Mouse (Mus musculus) cerebellum, postnatal 14 days (tissue): ENCODE data around the gene Myog.
"Not testable (repeated sequence)": the region's sequence is repeated elsewhere in the genome, so short reads cannot be mapped to it uniquely, and the experiment has no call there.

ENCODE experiments used
- DNase-seq, 2 experiments: peaks; one replicate each; pipeline ENCODE4 v3.0.0; 2021; ENCODE audit warnings: mixed read lengths in 2 of 2

Gene Myog

DNA sequence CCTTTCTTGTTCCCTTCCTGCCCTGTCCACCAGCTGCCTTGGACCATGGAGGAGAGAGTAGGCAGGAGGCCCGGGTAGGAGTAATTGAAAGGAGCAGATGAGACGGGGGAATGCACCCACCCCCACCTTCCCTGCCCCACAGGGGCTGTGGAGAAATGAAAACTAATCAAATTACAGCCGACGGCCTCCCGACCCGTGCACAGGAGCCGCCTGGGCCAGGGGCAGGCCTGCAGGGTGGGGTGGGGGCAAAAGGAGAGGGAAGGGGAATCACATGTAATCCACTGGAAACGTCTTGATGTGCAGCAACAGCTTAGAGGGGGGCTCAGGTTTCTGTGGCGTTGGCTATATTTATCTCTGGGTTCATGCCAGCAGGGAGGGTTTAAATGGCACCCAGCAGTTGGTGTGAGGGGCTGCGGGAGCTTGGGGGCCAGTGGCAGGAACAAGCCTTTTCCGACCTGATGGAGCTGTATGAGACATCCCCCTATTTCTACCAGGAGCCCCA, at the start of gene Myog:
TSS of gene Myog (plus strand) at position 392 of the 502 bp plus-strand sequence.
- DNase-seq: no peak

DNA sequence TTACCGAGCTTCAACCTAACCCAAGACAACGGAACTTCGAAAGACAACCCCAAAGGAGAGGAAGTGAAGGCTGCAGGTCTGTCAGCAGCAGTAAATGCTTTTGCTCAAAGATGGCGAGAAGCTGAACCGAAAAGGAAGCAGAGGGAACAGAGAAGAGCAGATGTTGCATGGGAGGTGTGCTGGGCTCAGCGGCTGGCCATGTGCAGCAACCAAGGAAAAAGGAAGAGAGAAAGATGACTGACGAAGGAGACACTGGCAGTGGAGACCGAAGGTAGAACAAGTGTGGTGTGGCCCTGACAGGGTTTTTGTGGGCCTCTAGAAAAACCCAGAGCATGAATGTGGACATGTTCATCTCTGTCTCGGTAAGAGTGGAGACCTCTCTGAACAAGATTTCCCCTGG, 49.1 kb upstream of the Myog start:
- no peak for DNase-seq

DNA sequence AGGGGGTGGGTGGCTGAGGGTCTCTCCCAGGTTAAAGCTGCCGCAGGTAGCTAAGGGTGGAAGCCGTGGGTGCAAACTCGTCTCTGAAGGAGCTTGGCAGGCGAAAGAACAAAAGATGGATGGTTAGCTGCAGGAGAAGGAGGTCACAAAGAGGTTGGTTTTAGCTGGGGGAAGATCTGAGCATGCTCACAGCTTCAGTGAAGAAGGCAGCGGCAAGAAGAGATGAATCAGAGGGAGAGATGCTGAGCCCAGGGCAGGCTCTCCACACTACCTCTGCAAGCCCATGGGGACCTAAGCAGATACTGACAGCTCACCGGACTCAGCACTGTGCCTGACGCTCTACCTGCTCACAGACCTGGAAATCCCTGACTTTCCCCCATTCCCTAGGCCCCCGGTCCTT, 48.5 kb upstream of the Myog start:
- no peak for DNase-seq

DNA sequence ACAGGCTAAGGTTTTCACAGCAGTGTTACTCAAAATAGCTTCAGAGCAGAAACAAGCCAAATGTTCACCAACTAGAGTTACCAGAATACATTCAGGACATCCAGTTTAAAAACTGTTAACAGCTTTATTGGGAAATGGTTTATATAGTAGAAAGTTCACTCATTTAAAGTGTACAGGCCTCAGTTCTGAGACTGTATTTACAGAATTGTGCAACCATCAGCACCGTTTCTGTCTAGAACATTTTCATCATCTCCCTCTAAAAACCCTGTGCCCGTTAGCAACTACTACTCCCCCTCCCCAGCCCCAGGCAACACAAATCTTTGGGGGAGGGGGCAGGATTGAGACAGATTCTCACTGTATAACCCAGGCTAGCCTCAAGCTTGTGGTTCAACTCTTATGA, 47.5 kb upstream of the Myog start:
- DNase-seq: no peak

DNA sequence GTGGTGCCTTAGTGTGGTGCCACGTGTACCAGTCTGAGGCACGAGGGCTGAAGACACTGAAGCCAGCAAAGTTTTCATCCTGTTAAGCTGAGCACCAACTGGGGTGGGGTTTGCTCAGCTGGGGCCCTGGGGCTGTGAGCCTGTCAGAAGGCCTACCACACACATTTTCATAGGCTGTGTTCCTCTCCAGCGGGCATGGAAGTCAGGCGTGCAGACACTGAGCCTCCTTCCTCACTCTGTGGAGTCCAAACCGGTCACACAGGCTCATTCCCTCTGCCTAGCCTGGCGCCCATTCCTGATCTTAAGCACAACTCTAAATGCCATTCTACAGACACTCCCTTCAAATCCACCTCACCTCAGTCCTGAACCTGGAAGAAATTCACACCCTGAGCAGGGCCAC, 46.3 kb upstream of the Myog start:
- no peak for DNase-seq

DNA sequence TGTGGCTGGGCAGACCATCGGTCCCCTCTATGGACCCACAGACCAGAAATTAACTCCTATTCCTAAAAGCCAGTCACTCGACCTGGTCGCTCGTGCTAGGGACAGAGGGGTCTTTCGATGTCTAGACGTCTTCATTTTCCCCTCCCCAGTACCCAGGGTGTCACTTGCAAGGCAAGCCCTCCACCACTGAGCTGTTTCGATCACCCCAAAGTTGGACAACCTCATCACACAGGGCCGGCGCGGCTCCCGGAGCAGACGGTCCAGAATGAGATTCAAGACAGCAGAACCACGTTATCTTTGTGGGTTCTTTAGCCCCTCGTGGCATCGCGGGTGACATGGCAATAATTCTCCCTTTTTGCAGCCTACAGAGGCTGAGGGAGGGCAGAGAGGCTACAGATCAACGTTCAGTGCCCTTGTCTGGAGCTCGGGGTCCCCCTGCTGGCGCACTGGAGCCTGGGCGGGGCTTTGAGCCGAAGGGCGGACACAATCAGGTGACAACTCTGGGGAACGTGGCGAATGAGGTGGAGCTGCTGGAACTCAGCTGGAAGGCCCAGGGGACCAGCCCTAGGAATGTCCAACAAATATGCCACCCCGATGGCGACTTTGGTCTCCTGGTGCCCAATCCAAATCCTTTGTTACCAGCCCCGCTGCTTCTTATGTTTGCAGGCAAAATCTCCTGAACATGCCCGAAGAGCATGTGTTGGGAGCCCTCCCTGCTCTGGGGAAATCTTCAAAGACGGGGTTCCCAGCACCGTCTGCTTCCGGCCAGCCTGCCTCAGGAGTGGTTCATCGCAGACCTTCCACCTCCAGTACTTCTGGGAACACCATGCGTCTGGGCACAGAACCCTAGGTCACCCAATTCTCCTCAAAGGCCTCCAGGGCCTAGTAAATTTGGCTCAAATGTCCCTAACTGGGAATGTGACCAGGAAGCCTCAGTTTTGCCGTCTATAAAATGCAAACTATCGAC, 45.6 kb upstream of the Myog start:
- peak; percentile 96 to 98 for DNase-seq

DNA sequence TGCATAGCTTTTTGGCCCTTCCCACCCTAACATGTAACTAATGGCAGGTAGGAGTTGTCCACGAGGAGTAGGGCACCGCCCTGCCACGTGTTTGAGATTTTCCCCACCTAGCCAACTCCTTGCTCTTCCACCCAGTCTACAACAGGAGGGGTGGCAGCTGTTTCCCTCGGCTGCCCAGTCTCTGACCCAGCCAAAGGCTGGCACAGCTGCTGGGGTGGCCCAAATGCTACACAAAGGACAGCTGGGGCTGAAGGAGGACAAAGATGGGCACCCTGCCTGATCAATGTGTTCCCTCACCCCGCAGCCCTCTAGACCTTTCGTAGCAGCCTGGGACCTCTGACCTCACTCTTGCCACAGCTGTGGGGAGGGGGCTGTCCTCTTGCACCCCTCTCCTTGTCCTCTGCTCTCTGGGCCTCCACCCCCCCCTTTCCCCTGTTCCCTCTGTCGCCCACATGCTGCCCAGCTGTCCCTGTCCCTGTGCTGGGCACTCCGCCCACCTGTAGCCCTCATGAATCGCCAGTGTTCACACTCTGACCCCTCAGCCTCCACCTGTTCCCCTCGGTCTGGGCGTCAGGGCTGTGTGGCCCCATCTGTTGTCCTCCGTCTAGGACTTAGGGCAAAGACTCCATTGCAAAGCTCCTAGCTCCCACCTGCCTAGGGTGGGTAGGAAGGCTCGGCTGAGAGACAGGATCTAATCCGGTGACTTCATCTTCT, 44.6 kb upstream of the Myog start:
- DNase-seq: peak; percentile 30 to 54

DNA sequence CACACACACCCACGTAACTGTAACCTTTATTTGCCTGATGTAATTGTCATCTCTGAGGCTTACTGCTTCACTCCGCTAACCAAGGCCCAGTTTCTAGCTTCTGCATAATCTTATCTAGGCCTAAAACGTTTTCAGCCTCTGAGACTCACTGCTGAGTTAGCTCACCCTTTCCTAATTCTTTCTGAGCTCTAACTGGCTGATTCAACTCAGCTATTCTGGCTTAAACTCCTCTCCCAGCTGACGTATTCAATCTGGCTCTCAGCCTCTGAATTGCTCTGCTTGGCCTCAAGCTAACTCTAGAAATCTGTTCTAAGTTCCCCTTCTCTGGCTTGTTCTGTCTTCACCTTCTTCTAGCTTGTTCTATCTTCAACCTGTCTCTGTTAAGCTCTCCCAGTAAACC, 43.2 kb upstream of the Myog start:
- DNase-seq: peak; percentile 23 to 49

DNA sequence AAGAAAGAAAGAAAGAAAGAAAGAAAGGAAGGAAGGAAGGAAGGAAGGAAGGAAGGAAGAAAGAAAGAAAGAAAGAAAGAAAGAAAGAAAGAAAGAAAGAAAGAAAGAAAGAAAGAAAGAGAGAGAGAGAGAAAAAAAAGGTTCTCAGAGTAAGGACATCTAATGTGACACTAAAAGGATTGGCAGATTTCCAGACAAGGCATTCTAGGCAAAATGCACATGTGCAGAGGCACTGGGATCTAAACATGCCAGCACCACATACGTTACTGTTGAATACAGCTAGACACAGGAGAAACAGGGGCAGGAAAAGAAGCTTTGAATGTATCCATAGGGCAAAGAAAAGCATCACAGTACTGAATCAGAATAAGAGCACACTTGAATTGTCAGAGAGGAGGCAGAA, 40.1 kb upstream of the Myog start:
- not testable (repeated sequence) for DNase-seq

DNA sequence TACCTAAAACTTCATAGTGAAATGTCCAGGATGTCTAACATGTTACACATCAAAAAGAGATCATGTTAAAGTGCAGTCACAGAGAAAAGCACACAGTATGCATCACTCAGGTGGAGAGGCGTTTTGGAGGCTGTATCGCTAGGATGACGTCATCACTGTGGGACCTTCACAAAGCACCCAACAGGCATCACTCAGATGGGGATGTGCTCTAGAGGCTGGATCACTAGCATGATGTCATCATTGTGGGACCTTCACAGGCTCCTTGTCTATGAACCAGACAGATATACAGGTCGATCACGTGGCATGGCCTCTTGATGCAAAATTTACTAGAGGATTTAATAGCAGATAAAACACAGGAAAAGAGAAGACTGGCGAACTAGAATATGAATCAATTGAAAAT, 25.4 kb upstream of the Myog start:
- no peak for DNase-seq

DNA sequence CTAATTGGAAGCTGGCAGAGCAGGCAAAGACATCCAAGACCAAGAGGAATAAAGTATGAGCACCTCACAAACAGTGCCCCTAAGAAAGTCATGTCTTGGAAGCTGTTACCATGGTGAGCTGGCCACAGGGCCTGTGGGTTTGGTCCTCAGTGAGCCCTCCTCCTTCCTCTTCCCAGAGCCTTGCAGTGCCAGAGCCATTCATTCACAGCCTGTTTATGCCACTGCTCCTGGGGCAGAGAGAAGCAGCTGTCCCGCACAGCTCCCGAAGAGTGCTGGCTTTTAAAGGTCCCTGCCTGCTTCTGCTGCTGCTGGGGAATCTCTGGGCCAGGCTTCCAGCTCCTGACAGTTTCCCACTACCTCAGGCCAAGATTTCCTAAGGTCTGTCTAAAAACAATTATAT, 24.0 kb upstream of the Myog start:
- no peak for DNase-seq

DNA sequence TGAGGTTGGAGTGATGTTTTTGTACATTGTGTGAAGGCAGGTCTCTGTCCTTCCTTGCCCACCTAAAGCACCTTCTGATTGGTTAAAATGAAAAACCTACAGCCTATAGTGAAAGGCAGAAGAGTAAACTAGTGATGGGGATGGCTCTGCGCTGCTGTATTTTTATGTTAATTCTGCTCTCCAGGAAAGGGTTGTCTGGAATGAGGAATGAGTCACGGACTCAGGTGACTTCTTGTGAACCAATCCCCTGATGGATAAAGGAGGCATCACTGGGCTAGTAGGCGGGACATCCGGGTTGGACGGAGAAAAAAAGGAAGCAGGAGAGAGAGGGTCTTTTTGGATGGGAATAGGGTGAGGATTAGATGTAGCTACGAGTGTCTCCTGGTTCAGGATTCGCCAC, 19.8 kb upstream of the Myog start:
- no peak for DNase-seq

DNA sequence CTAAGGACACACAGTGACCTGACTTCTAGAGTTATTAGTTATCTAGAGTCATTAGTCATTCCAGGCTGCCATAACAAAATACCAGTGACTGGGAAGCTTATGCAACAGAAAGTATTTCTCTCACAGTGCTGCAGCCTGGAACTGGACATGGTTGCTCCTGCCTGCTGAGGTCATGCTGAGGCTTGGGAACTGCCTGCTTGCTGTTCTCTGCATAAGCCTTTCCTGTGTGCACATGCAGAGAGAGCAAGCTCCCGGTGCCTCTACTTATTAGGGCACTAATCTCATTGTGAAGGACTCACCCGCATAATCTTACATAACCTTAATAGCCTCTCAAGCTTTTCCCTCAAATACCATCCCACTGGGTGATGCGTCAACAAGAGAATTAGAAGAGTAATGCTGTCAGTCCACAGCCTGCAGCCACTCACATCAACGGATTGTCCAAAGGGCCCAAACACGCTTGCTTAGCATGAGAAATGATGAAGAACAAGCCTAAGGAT, 17.0 kb upstream of the Myog start:
- DNase-seq: no peak

DNA sequence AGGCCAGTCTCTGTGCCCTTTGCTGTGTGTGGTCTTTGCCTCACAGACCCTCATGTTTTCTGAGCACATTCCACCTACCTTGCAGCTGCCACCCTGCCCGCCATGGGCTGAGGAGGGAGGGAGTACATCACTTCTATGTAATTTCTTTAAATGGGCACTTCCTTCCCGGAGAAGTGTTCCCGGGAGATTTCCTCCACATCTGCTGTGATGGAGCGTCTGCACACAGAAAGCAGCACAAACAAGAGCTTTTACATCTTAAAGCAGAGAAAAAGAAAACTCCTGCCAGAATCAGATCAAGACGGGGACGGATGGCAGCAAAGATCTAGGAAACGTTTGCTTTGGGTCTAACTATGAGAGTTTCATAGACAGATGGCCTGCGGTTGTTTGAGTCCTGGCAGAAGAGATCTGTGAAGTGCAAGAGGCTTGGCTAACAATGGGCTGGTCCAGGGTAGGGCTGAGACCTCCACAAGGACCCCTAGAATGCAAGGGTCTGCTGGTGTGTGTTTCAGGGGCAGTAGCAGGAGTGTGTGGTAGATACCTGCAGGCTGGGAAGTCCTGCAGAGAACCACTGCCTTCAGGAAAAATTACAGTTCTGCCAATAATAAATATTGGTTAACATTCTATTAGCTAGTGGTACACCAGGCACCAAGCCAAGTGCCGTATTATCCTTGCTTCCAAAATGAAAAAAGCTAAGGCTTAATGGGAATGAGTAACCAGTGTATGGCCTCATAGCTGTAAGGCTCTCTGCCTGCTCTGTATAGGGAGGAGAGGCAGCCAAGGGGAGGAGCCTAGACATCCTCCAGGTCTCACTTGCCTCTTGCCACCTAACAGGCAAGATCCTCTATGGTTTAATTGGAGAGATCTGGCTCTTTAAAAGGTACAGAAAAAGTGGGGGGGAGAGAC, 16.0 kb upstream of the Myog start:
- DNase-seq: peak; percentile 74 to 81

DNA sequence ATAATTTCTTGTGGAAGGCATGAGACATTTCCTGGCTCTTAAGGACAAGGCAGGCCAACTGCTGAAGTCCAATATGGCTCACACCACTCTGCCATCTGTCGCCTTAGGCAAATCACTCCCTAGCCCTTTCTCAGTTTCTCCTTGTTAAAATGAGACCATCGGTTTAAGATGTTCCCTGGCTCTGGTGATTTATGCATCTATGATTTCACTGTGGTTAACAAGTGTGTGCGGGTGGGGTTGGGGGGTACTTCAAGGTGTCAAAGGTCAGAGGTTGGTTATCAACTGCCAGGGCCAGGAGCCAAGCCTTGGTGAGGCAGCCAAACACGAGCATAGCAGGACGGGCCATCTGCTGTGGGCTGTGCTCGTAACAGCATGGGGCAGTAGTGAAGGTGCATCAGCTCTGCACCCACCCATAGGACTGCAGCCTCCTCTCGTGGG, 15.3 kb upstream of the Myog start:
- peak; percentile 89 to 94 for DNase-seq

DNA sequence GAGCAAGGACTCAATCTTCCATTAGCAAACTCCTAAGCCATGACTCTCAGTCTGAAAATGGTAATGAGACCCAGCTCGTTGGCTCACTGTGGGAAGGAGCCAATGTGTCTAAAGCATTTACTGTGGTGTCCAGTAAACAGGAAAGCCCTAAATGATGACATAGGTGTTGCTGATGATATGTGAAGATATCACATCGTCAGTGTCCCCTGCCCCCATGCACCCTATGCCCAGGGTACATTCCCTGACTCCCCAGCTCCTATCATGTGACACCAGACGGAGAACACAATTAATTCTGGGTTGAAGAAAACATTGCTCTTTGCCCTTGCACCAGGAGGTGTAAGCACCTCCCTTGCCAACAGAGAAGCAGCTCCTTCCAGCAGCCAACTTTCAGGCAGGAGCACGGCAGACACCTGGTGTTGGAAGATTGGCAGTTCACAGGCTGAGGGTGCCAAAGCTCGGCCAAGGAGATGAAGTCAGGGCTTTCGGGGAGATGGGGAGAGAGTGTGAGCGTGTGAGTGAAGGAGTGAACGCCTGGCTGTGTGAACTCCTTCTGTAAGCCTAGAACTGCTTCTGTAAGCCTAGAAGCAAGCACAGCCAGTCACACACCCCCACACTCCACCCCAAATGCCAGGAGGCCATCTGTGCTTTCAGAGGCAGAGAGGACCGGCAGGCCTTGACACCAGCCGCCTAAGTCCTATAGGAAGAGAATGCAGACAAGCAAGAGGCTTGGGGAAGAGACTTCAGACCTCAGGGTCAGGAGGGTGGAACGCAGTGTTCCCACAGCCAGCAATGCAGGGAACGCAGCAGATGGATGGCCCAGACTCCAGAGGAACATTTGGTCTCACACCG, 13.9 kb upstream of the Myog start:
- DNase-seq: peak; percentile 74 to 84

DNA sequence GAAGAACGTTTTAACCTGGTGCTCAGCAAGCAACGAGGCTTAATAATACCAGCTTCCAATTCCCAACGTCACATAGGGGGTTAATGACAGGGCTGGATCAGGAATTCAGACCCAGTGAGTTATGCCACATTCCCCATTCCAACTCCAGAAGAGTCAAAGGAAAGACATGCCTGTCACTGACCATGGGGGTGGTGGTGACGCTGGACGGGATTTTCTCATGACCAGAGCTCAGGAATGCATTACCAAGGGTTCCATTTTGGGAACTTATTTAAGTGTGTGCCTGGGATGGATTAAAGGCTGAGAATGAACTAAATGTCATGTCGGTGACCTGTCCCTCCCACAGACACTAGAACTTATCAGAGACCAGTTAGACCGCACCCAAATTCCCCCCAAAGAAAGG, 13.0 kb upstream of the Myog start:
- DNase-seq: no peak

DNA sequence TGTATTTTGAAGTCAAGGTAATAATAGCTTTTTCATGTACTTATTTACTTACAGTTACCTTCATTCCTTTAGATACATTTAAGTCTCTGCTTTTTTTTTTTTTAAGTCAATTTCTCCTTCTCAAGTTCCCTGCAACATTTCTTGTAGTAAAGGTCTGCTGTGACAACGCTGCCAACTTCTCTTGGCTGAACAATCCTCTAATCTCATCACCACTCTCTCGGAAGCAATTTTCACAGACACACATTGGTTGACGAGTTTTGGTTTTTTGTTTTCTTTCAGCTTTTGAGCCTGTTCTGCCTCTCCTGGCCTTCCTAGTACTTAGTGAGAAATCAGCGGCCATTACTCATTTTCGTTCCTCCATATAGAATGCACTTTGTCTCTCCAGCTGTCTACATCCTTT, 9.6 kb upstream of the Myog start:
- peak in 1 of 2 experiments; percentile 65 for DNase-seq

DNA sequence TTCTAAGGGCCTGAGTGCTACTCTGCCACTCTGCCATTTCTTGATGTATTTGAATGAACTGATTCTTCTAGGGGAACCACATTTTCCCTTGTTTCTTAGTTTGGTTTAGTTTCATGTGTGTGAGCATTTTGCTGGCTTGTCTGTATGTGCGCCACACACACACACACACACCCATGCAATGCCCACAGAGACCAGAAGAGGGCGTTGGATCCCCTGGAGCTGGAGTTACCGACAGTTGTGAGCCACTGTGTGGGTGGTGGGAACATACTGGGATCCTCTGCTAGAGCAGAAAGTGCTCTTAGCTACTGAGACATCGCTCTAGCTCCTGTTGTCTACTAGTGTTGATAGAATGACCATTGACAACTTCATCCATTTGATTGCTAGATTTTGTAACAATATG, 8.2 kb upstream of the Myog start:
- no peak for DNase-seq

DNA sequence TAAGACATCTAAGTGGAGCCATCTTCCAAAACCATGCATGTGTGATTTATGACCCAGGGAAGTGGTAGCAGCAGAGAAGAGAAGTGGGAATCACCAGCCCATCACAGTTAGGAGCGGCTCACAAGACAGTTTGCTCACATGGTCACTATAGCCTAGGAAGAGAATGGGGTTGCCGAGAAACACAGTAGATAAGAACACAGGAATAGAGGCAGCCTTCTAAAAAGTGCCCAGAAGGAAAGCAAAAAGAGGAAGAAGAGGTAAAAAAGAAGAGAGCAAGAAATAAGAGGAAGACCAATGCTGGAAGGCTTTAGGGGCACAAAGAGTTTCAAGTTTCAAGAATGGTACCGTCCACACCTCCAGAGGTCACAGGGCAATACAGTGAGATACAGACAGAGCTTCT, 7.4 kb upstream of the Myog start:
- no peak for DNase-seq

DNA sequence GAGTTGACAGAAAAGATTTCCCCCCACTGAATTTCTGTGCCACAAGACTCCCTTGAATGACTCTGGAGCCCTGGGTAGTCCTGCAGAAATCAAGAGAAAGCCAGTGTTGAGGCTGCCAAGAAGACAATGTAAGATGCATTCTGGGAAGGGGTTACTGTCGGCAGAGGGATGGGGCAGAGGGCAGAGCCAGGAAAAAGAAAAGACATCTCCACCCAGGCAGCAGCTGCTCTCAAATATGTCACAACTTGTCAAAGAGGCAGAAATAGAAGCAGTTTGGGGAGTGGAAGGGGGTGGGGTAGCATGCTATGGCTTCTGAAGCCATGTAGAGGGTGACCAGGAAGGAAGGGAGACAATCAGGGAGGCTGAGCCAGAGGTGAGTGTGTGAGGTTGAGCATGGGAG, 6.7 kb upstream of the Myog start:
- DNase-seq: no peak
